Mouse (Mus musculus) induced T-regulatory cell, adult 2 months (primary cell): ENCODE measurements around the gene Ubtd2.
A peak's percentile ranks its signal among the peaks of the same experiment; 100 is the strongest.
"Not testable (repeated sequence)": the region's sequence is repeated elsewhere in the genome, so short reads cannot be mapped to it uniquely, and the experiment has no call there.

Experiments used
- DNase-seq: peaks from one replicate; pipeline ENCODE4 v3.0.0-alpha.2; 2012; ENCODE audit warnings: low read depth

The Ubtd2 gene

DNA sequence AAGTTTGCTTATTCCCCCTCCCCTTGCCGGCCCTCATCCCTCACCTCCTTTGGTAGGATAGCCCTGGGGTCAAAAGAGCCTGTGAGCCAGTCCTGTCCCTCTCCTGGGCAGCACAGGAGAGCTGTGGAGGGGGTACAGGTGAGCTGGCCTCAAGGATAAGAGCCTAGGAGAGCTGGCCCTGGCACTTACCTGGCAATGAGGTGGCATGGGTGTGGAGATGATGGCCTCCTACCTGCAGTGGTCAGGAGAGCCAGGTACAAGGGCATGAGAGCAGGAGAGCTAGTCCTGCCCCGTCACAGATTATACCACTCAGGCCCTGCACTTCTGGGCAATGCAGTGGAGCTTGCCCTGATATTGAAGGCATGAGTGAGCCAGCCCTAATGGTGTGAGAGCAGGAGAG lies 9.1 kb downstream of the Ubtd2 start:
- DNase-seq = no peak

DNA sequence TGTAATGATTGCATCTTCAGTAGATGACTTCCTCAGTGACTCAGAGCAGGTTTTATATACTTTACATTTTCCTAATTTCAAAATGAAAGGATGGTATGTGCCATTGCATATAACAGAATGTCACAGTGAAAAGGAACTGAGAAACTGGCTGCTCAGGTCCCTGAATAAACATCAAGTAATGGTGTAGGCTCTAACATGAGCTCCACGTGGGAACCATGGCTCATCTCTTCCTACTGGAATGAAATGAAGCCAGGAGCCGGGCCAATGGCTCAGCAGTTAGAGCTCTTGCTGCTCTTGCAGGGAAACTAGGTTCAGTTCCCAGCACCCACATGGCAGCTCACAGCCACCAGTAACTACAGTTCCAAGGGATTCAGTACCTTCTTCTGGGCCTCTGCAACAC lies 16.8 kb downstream of the Ubtd2 start:
- no peak for DNase-seq

DNA sequence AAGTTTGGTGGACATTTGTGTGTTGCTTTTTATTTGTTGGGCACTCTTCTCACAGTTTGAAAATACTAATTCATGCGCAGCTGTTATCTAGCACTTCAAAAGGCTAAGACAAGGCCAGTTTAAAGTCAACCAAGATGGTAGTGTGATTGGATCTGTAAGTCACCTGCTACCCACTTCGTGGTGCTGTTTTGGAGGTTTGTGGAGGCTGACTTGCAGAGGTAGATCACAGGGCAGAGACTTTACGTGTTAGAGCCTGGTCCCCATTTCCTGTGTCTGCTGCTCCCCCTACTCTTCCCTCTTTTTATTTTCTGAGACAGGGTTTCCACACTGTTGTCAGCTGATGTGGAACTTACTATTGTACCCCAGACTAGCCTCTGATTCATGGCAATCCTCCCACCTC lies 19.6 kb downstream of the Ubtd2 start:
- no peak for DNase-seq

DNA sequence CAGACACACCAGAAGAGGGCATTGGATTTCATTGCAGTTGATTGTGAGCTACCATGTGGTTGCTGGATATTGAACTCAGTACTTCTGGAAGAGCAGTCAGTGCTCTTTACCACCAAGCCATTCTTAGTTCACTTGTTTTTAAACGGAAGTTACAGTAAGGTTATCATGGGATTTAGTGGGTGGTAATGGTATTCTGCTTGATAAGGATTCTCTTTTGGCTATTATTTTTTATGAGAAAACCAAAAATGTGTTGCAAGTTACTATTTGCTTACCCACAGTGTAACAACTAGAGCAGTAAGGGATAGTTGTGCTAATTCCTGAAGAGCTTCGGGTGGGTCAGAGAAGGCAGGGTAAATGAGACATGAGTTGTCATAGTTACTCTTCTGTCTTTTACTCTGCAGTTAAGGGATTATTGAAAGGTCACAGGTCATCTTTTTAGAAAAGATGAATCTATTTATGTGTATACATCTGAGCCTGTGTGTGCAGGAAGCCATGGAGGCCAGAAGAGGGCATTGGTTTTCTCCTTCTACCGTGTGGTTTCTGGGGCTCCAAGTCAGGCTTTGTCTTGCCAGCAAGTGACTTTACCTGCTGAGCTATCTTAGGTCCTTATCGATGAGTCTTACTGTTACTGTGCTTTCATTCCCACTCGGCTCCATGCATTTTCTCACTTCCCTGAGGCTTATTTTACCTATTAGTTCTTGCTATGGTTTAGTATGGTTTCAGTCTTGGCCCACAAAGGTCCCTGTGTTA lies 20.5 kb downstream of the Ubtd2 start:
- peak; percentile 27 for DNase-seq

DNA sequence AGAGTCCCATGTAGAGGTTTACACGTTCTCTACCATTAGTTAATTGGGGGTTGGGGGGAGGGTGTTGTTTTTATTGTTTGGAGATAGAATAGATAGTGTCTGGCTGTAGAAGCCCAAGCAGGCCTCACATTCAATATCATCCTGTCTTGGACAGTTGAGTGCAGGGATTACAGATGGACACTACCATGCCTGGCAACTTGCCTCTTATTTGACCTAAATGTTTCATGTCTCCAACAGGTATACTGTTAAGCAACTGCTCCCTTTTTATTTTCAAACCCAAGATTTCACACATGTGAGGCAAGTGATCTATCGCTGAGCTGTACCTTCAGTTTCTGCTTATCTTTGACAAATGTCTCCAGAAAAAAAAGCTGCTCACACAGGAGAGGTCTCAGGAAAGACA lies 26.4 kb downstream of the Ubtd2 start:
- no peak for DNase-seq

DNA sequence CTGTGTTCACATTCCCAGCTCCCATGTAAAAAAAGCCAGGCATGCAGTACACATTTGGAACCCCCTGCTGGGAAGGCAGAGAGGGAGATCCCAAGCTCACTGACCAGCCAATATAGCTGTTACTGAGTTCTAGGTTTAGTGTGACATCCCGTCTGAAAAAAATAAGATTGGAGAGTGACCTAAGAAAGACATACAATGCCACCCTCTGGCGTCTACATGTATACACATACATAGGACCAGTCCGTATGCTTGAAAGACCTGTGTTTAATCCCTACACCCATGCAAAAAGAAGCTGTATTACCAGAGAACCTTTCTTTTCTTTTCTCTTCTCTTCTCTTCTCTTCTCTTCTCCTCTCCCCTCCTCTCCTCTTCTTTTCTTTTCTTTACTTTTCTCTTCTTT lies 30.1 kb downstream of the Ubtd2 start:
- peak; percentile 29 for DNase-seq

DNA sequence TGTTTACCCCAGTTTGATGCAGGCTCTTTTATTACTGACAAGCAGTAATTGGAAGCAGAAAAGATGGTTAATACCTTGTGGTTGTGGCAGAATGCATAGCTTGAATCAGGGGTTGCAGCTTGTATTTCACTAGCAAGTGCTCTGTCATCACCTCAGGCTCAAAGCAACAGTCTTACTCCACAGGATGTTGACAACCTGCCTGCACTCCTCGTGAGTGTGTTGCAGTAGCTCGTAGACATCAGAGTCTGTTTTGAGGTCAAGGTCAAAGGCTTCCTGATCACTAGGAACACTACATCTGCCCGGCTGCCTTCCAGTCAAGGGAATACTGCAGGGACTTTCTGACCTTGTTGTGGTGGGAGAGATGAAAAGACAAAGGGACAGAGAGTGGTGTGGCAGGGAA lies 31.5 kb downstream of the Ubtd2 start:
- peak; percentile 54 for DNase-seq

DNA sequence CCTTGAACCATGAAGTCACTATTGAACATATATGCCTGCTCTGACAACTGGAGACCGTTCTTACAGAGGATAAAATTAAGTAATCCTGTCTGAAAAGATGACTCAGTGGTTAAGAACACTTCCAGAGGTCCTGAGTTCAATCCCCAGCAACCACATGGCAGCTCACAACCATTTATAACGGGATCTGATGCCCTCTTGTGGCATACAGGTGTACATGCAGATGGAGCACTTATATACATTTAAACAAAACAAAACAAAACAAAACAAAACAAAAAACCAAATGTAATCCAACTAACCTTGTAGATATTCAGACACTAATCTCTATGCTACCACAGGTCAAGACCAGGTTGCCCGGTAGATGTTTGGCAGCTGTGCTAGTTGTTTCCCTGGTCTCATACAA lies 32.3 kb downstream of the Ubtd2 start:
- DNase-seq = peak; percentile 54

DNA sequence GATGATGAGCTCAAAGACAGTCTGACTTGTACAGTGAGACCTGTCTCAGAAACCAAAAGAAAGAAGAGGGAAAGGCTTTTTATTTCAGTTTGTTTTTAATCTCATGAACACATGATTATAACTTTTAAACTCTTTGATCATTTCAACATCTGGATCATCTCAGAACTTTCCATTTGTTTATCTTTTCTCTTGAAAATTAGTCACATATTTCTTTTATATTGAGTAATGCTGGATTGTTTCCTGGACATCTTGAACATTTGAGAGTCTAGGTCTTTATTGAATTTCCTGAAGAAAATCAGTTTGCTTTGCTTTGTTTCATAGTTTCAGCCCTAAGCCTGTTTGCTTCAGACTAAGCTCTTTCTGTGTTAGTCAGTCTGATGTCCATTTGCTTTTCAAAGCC lies 33.2 kb downstream of the Ubtd2 start:
- DNase-seq = no peak

DNA sequence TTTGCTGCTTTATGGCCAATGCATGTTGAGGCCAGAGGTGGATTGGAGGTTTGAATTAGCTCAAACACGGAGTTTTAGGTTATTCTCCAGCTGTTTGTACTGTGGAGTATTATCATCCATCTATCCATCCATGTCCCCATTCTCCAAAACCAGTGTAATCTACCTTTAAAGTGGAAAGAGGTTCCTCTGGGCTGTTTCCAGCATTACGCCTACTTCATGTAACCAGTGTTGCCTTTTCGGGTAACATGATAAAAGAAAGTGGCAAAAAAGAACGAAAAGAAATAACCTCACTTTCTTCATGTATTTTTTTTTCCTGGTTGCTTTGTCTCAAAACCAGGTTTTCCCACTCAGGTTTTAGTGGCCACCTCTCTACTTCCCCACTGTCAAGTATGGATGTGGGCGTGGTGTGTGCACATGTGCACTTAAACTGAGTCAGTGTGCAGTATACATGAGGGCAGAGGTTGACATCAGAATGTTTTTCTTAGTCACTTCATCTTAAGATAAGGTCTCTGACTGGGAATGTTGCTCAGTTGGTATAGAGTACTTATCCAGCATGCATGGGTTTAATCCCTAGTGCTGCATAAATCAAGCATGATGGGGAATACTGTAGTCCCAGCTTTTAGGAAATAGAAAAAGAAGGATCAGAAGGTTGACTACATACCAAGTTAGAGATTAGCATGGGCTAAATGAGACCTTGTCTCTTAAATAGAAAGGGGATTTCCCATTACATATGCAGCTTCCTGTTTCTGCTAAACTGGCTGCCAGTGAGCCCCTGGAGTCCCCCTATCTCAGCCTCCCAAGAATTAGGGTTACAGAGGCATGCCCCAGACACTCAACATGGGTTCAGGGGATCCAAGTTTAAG lies 33.9 kb downstream of the Ubtd2 start:
- peak; percentile 82 for DNase-seq

DNA sequence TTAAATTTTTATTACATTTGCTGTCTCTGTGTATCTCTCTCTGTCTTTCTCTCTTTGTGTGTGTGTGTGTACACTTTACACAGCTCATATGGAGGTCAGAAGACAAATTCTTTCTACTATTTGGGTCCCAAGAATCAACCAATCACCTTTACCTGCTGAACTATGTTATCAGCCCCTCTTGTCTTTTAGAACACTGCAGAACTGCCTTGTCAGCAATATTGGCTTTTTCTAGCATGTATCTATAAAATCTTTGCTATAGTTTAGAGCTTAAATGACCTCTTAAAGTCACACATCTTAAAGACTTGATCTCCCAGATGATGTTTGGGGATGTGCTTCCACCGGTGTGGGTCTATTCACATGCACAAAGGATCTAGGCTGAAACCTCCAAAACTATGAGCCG lies 35.9 kb downstream of the Ubtd2 start:
- no peak for DNase-seq

DNA sequence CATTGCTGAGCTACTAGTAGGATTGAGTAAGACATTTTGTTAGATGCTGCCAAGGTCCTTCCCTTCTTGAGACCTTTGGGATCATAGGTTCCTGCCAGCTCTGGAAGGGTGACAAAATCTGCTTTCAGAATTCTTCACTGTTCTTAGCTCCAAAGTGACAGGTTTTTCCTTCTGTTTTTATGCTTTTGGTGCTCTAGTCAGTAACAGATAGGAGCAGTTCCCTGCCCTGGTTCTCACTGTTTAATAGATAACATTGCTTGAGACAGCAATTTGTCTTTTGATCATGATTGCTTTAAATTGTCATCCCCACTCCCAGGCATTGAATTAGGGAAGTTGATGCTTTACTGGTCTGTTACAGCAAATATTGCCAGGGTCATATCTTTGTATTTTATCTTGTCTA lies 38.1 kb downstream of the Ubtd2 start:
- no peak for DNase-seq

DNA sequence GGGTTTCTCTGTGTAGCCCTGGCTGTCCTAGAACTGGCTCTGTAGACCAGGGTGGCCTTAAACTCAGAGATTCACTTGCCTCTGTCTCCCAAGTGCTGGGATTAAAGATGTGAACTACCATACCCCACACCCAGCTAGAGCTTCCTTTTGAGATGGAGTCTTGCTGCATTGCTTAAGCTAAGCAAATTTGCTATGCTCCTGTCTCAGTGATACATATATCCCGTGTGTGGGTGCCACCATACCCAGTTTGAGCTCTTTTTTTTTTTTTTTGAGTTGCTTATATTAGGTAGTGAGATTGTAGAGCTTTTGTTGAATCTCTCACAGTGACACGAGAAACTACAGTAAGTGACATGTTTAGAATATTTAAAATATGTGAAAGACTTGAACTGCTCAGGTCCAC lies 40.1 kb downstream of the Ubtd2 start:
- DNase-seq = no peak

DNA sequence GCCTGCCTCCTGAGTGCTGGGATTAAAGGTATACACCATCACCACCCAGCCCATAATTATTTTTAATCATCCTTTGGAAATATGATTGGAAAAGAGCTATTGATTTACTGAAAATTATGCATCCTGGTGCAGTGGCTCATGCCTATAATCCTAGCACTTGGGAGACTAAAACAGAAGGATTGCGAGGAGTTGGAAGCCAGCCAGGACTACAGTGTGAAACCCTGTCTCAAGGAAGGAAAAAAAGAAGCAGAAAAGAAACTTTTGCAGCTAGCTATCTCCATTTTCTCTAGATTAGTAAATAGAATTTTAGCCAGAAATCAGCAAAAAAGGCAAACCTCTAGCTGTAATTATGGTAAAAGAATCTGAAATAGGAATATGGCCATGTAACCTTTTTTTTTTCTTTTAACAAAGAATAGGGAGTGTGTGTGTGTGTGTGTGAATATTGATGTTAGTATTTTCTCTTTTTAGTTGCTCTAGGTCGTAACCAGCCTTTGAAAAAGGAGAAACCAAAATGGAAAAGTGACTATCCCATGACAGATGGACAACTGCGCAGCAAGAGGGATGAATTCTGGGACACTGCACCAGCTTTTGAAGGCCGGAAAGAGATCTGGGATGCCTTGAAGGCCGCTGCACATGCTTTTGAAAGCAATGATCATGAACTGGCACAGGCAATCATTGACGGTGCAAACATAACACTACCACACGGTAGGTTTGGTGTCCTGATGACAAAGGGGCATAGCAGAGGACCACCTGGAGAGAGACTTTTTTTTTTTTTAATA lies 43.8 kb downstream of the Ubtd2 start:
- DNase-seq = no peak

DNA sequence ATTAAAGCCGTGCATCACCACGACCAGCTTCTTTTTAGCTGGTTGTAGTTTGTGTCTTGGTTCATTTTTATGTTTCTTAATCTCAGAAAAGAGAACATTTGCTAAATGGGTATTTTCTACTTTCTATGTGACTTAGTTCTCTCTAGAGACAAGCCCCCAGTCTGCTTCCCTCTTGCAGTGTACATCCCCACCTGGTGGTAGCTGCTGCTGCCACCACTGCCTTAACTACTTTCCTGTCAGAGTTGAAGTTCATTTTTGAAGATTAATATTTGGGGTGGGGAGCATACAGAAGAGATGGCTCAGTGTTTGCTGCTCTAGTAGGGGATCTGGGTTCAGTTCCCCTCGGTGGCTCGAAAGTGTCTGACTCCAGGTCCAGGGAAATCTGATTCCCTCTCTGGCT lies 44.8 kb downstream of the Ubtd2 start:
- peak; percentile 14 for DNase-seq

DNA sequence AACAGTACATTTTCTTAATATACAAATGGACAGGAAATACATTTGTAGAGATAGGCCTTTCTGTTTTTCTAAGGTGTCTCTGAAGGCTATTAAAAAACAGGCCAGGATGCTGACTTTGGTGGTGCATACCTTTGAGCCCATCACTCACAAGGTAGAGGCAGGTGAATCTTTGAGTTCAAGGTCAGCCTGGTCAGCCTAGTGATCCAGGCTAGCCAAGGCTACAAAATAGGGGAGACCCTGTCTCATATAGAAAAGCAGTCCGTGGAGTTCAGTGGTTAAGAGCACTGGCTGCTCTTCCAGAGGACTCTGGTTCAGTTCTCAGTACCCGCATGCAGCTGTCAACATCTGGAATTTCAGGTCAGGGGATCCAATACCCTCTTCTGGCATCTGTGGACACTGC lies 48.5 kb downstream of the Ubtd2 start:
- DNase-seq = no peak

DNA sequence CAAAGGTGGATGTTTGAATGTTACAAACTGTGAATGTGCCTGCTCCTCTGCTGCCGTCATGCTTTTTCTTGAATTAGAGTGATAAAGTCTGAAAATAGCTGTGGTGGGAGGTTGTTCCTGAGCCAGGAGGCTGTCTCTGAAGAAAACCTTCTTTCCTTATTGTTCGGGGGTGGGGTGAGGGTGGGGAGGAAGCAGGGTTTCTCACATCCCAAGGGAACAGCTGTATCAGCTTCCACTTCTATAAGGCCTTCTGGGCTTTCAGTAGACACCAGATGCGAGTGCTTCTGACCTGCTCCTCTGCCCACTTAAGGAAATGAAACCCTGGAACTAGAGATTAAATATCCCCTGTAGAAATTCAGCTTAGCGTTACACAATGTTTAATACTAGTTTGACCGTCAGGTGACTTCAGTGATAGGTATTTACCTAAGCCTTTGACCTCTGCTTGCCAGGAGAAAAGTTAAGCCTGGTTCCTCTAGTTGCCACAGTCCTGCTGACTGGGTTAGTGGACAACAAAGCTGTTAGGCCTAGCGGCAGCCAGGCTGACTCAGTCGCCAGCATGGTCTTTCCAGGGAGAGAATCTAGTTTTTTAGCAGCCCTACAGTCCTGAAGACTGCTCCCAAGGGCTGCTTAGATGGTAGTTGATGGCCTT lies 50.0 kb downstream of the Ubtd2 start:
- no peak for DNase-seq

DNA sequence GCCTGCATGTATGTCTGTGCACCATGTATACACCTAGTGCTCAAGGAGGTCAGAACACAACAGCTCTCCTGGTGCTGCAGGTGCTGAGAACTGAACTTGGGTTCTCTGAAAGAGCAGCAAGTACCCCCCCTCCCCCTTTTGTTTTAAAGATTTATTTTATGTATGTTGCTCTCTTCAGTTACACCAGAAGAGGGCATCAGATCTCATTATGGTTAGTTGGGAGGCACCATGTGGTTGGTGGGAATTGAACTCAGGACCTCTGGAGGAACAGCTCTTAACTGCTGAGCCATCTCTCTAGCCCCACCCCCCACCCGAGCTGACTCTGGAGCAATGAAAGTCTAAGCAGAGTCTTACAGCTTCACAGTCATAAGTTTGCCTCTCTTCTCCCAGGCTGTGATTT lies 55.8 kb downstream of the Ubtd2 start:
- peak; percentile 33 for DNase-seq

DNA sequence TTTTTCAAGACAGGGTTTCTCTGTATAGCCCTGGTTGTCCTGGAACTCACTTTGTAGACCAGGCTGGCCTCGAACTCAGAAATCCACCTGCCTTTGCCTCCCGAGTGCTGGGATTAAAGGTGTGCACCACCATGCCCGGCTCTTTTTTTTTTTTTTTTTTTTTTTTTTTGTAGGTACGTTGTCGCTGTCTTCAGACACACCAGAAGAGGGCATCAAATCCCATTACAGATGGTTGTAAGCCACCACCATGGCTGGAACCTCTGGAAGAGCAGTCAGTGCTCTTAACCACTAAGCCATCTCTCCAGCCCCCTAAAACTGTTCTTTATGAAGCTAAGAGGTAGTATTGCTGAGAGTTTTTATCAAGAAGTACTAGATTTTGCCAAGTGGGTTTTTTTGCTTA lies 59.7 kb downstream of the Ubtd2 start:
- not testable (repeated sequence) for DNase-seq

DNA sequence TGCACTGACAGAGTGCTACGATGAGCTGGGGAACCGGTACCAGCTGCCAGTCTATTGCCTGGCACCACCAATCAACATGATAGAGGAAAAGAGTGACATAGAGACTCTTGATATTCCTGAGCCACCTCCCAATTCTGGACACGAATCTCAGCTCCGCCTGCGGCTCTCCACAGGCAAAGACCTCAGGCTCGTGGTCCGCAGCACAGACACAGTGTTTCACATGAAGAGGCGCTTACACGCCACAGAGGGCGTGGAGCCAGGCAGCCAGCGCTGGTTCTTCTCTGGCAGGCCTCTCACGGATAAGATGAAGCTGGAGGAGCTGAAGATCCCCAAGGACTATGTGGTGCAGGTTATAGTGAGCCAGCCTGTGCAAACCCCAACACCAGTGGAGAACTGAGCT lies 60.9 kb downstream of the Ubtd2 start:
- DNase-seq = no peak

DNA sequence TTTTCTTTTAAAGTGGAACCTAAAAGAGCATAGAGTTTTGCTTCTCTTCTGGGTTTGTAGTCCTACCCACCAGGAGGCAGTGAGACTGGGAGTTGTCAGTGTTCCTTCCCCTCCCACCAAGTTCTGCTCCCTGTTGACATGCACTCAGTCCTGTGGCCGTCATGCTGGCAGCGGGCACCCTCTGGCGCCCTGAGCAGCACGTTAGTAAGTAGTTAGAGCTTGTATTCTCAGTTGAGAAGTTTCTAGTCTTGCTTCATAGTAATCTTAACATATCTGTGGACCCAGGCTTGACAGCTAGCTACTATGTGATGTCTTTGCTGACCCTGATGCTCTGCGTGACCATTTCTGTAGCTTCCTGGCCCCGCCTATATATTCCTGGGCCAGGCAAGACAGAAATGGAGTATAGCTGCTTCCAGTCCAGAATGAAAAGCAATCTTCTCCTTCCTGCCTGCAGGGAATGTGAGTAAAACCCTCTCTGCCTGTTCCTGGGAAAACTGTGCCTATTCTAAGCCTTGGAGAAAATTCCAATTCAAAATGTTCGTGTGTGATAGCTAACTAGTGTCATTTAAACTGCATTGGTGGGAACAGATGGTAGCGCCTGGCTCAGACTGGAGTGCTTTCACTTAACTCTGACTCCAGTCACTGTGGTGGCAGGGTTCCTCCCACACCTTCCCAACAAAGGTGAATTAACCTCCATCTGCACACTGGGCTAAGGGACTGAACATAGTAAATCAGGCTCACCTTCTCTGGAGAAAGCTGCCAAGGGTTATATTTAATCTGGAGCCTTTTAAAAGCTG lies 61.9 kb downstream of the Ubtd2 start:
- no peak for DNase-seq
